Mouse (Mus musculus): Measurements from ENCODE around the gene Cwc22. TPM values are rescaled to one million over a fixed set of nuclear protein-coding genes. Genes with fewer than 3 reads are reported as not detected.

Cwc22 gene
- 41.1 and 42.8 TPM in 2 replicates for polyA plus RNA-seq (2016; fragmentation: Nextera tagmentation; extraction: Ambion mirVana)

GRCm38 (mm10) chr2:77945596-77946485, at the start of gene Cwc22:
Gene Cwc22 (minus strand): TSS chr2:77946375.
- H3K4me3 ChIP-seq = peak within 1 kb of the TSS; percentile 80
- peaks cover 12% of the 10 kb centered on the region for H3K4me1 ChIP-seq

GRCm38 (mm10) chr2:77993727-77994401, 47.7 kb upstream of the Cwc22 start:
- no peaks in the 10 kb centered on the region for H3K36me3 ChIP-seq
- 75% methylated on average over 4 of the region's 4 CpGs for WGBS
- DNase-seq (ENCODE audit: low spot score) = no peak
- H3K4me3 ChIP-seq = no peak overlapping the region
- H3K4me1 ChIP-seq = no peaks in the 10 kb centered on the region
- no peak overlapping the region for H3K27ac ChIP-seq
- no peaks in the 10 kb centered on the region for H3K27me3 ChIP-seq (ENCODE audit: low read depth, poor library complexity, severe bottlenecking)
- H3K9me3 ChIP-seq (replicated peaks) = no peaks in the 10 kb centered on the region

More at GRCm38 (mm10) chr2:77945596-77946485, at the start of gene Cwc22:
- Histone ChIP-seq H3K9me3 (replicated peaks) (no peaks in the 10 kb centered on the region), H3K36me3 (peaks cover 11% of the 10 kb centered on the region; the same call in 1 of the 2 replicates), H3K27me3 (ENCODE audit: low read depth, poor library complexity, severe bottlenecking) (no peaks in the 10 kb centered on the region), H3K27ac (peak within 1 kb of the TSS; percentile 95)
- under 1% methylated on average over 55 of the region's 55 CpGs for WGBS
- peak; percentile 89 for DNase-seq (ENCODE audit: low spot score)

GRCm38 (mm10) chr2:77992951-77993604, 46.9 kb upstream of the Cwc22 start:
- WGBS = 88% methylated on average over 3 of the region's 3 CpGs
- DNase-seq (ENCODE audit: low spot score) = no peak
- H3K4me1 ChIP-seq = no peaks in the 10 kb centered on the region
- H3K9me3 ChIP-seq (replicated peaks) = no peaks in the 10 kb centered on the region
- no peak overlapping the region for H3K27ac ChIP-seq
- no peaks in the 10 kb centered on the region for H3K36me3 ChIP-seq
- no peaks in the 10 kb centered on the region for H3K27me3 ChIP-seq (ENCODE audit: low read depth, poor library complexity, severe bottlenecking)
- H3K4me3 ChIP-seq = no peak overlapping the region

- 58% methylated on average over 2 of the region's 2 CpGs for WGBS
- no peaks in the 10 kb centered on the region for H3K9me3 ChIP-seq (replicated peaks)
- H3K27ac ChIP-seq = no peak overlapping the region
- no peak overlapping the region for H3K4me3 ChIP-seq
- no peaks in the 10 kb centered on the region for H3K4me1 ChIP-seq
- H3K27me3 ChIP-seq (ENCODE audit: low read depth, poor library complexity, severe bottlenecking) = no peaks in the 10 kb centered on the region
- H3K36me3 ChIP-seq = no peaks in the 10 kb centered on the region
- no peak for DNase-seq (ENCODE audit: low spot score)
Measured at GRCm38 (mm10) chr2:77990820-77991219, 44.6 kb upstream of the Cwc22 start.

- no peaks in the 10 kb centered on the region for H3K9me3 ChIP-seq (replicated peaks)
- H3K27ac ChIP-seq = no peak overlapping the region
- DNase-seq (ENCODE audit: low spot score) = no peak
- H3K4me3 ChIP-seq = no peak overlapping the region
- H3K27me3 ChIP-seq (ENCODE audit: low read depth, poor library complexity, severe bottlenecking) = no peaks in the 10 kb centered on the region
- H3K4me1 ChIP-seq = no peaks in the 10 kb centered on the region
- H3K36me3 ChIP-seq = no peaks in the 10 kb centered on the region
Measured at GRCm38 (mm10) chr2:77990121-77990520, 43.9 kb upstream of the Cwc22 start.

GRCm38 (mm10) chr2:77989390-77989789, 43.2 kb upstream of the Cwc22 start:
- WGBS = 81% methylated on average over 1 of the region's 1 CpGs
- Histone ChIP-seq H3K27ac (no peak overlapping the region), H3K4me3 (no peak overlapping the region), H3K4me1 (no peaks in the 10 kb centered on the region), H3K9me3 (replicated peaks) (no peaks in the 10 kb centered on the region), H3K36me3 (no peaks in the 10 kb centered on the region), H3K27me3 (ENCODE audit: low read depth, poor library complexity, severe bottlenecking) (no peaks in the 10 kb centered on the region)
- no peak for DNase-seq (ENCODE audit: low spot score)

GRCm38 (mm10) chr2:77985991-77986730, 40.0 kb upstream of the Cwc22 start:
- Histone ChIP-seq H3K27ac (no peak overlapping the region), H3K4me1 (no peaks in the 10 kb centered on the region), H3K36me3 (no peaks in the 10 kb centered on the region), H3K4me3 (no peak overlapping the region), H3K9me3 (replicated peaks) (no peaks in the 10 kb centered on the region), H3K27me3 (ENCODE audit: low read depth, poor library complexity, severe bottlenecking) (no peaks in the 10 kb centered on the region)
- DNase-seq (ENCODE audit: low spot score) = no peak
- WGBS = 77% methylated on average over 2 of the region's 2 CpGs

GRCm38 (mm10) chr2:77984209-77984608, 38.0 kb upstream of the Cwc22 start:
- 84% methylated on average over 4 of the region's 4 CpGs for WGBS

GRCm38 (mm10) chr2:77981826-77982225, 35.7 kb upstream of the Cwc22 start:
- 0 out of 2 replicates have a peak, but pooled peaks cover 3% of the 10 kb centered on the region for H3K9me3 ChIP-seq (replicated peaks)
- no peak overlapping the region for H3K4me3 ChIP-seq
- no peaks in the 10 kb centered on the region for H3K27me3 ChIP-seq (ENCODE audit: low read depth, poor library complexity, severe bottlenecking)
- no peak overlapping the region for H3K27ac ChIP-seq
- 92% methylated on average over 4 of the region's 4 CpGs for WGBS
- no peaks in the 10 kb centered on the region for H3K4me1 ChIP-seq
- DNase-seq (ENCODE audit: low spot score) = no peak
- no peaks in the 10 kb centered on the region for H3K36me3 ChIP-seq

More at GRCm38 (mm10) chr2:77984209-77984608, 38.0 kb upstream of the Cwc22 start:
- H3K4me3 ChIP-seq = no peak overlapping the region
- H3K36me3 ChIP-seq = no peaks in the 10 kb centered on the region
- H3K4me1 ChIP-seq = no peaks in the 10 kb centered on the region
- no peaks in the 10 kb centered on the region for H3K9me3 ChIP-seq (replicated peaks)
- no peaks in the 10 kb centered on the region for H3K27me3 ChIP-seq (ENCODE audit: low read depth, poor library complexity, severe bottlenecking)
- no peak for DNase-seq (ENCODE audit: low spot score)
- H3K27ac ChIP-seq = no peak overlapping the region

GRCm38 (mm10) chr2:77980696-77981095, 34.5 kb upstream of the Cwc22 start:
- Histone ChIP-seq H3K27me3 (ENCODE audit: low read depth, poor library complexity, severe bottlenecking) (no peaks in the 10 kb centered on the region), H3K4me1 (peaks cover 2% of the 10 kb centered on the region; the same call in 1 of the 2 replicates), H3K9me3 (replicated peaks) (0 out of 2 replicates have a peak, but pooled peaks cover 3% of the 10 kb centered on the region), H3K4me3 (no peak overlapping the region), H3K27ac (no peak overlapping the region), H3K36me3 (no peaks in the 10 kb centered on the region)
- WGBS = 89% methylated on average over 5 of the region's 5 CpGs
- no peak for DNase-seq (ENCODE audit: low spot score)

GRCm38 (mm10) chr2:77979519-77979918, 33.3 kb upstream of the Cwc22 start:
- no peaks in the 10 kb centered on the region for H3K36me3 ChIP-seq
- H3K27me3 ChIP-seq (ENCODE audit: low read depth, poor library complexity, severe bottlenecking) = no peaks in the 10 kb centered on the region
- DNase-seq (ENCODE audit: low spot score) = no peak
- H3K4me1 ChIP-seq = peaks cover 4% of the 10 kb centered on the region; the same call in 1 of the 2 replicates
- no peak overlapping the region for H3K27ac ChIP-seq
- 0 out of 2 replicates have a peak, but pooled peaks cover 3% of the 10 kb centered on the region for H3K9me3 ChIP-seq (replicated peaks)
- no peak overlapping the region for H3K4me3 ChIP-seq
- WGBS = 84% methylated on average over 2 of the region's 2 CpGs

GRCm38 (mm10) chr2:77979081-77979480, 32.9 kb upstream of the Cwc22 start:
- DNase-seq (ENCODE audit: low spot score) = no peak
- Histone ChIP-seq H3K27me3 (ENCODE audit: low read depth, poor library complexity, severe bottlenecking) (no peaks in the 10 kb centered on the region), H3K4me3 (no peak overlapping the region), H3K27ac (no peak overlapping the region), H3K4me1 (peaks cover 4% of the 10 kb centered on the region; the same call in 1 of the 2 replicates), H3K9me3 (replicated peaks) (0 out of 2 replicates have a peak, but pooled peaks cover 3% of the 10 kb centered on the region), H3K36me3 (no peaks in the 10 kb centered on the region)
- 95% methylated on average over 8 of the region's 8 CpGs for WGBS

Data from limb, embryonic 10.5 days (tissue).